Mouse (Mus musculus) forebrain, embryonic 12.5 days (tissue): ENCODE results near the gene Gm12216. TPM values are rescaled to one million over a fixed set of nuclear protein-coding genes. Genes with fewer than 3 reads are reported as not detected.
"Not testable (repeated sequence)": the region's sequence is repeated elsewhere in the genome, so short reads cannot be mapped to it uniquely, and the experiment has no call there.

Experiments
- ATAC-seq: fragments of 200-750 bp; cut with Nextera tagmentation; 2 replicates; pipeline ENCODE4 v1.8.0; 2017; ENCODE audit warnings: moderate TSS enrichment; ENCODE audit not compliant: low FRiP score
- H3K27ac ChIP-seq: fragments of 300-500 bp; sonication (generic); 2 replicates; pipeline ENCODE4 v1.5.1; 2016; ENCODE audit warnings: mild to moderate bottlenecking
- H3K27me3 ChIP-seq: fragments of 300-500 bp; sonication (generic); 2 replicates; pipeline ENCODE4 v1.6.1; 2016; ENCODE audit warnings: mild to moderate bottlenecking
- H3K36me3 ChIP-seq: fragments of 300-500 bp; sonication (generic); replicated peaks from 2 replicates; pipeline ENCODE4 v1.6.1; 2016; ENCODE audit warnings: mild to moderate bottlenecking
- H3K4me1 ChIP-seq: fragments of 300-500 bp; sonication (generic); 2 replicates; pipeline ENCODE4 v1.6.1; 2016
- H3K4me2 ChIP-seq: fragments of 300-500 bp; sonication (generic); 2 replicates; pipeline ENCODE4 v1.6.1; 2016; ENCODE audit warnings: mild to moderate bottlenecking, moderate library complexity
- H3K4me3 ChIP-seq: fragments of 300-500 bp; sonication (generic); replicated peaks from 2 replicates; pipeline ENCODE4 v1.5.1; 2016; ENCODE audit warnings: mild to moderate bottlenecking
- H3K9ac ChIP-seq: fragments of 300-500 bp; sonication (generic); 2 replicates; pipeline ENCODE4 v1.6.1; 2016; ENCODE audit warnings: mild to moderate bottlenecking
- H3K9me3 ChIP-seq: fragments of 300-500 bp; sonication (generic); 2 replicates; pipeline ENCODE4 v1.6.1; 2016
- WGBS: fragments of 180-500 bp; shearing (Covaris S2); methylation state at CpG from one replicate; pipeline ENCODE4 v1.1.7; 2016; 5-methylcytosine and 5-hydroxymethylcytosine counted together
- polyA plus RNA-seq: library from polyadenylated mRNA; unstranded; fragments of >200 nt; fragmentation: Nextera tagmentation; extraction: Ambion mirVana; gene quantifications from 2 replicates; pipeline ENCODE4 v1.2.1, GENCODE M21; 2016

Gm12216 gene
- polyA plus RNA-seq, 1 experiment from 2014 or later = not detected

- H3K4me3 ChIP-seq = no peak overlapping the region
- peaks cover 34% of the 10 kb centered on the region for H3K4me1 ChIP-seq
- H3K27ac ChIP-seq = no peak overlapping the region
- no peak overlapping the region for H3K4me2 ChIP-seq
- no peaks in the 10 kb centered on the region for H3K36me3 ChIP-seq
- H3K9ac ChIP-seq = no peak overlapping the region
- H3K9me3 ChIP-seq = no peaks in the 10 kb centered on the region
- no peak for ATAC-seq
- peaks cover 53% of the 10 kb centered on the region for H3K27me3 ChIP-seq
- 42% methylated on average over 6 of the region's 6 CpGs for WGBS
Measured at GRCm38 (mm10) chr11:53758791-53759351, 100.2 kb downstream of the Gm12216 start.

- not testable (repeated sequence) for H3K27ac ChIP-seq, H3K9ac ChIP-seq, H3K4me2 ChIP-seq, H3K9me3 ChIP-seq, H3K36me3 ChIP-seq, ATAC-seq, H3K4me3 ChIP-seq
- WGBS = 74% methylated on average over 9 of the region's 9 CpGs
- Histone ChIP-seq H3K4me1 (peaks cover 25% of the 10 kb centered on the region), H3K27me3 (peaks cover 45% of the 10 kb centered on the region)
Measured at GRCm38 (mm10) chr11:53758033-53758432, 101.0 kb downstream of the Gm12216 start.

GRCm38 (mm10) chr11:53757612-53758011 lies 101.4 kb downstream of the Gm12216 start:
- H3K9ac ChIP-seq = no peak overlapping the region
- no peak overlapping the region for H3K4me2 ChIP-seq
- H3K4me1 ChIP-seq = peaks cover 21% of the 10 kb centered on the region
- peaks cover 41% of the 10 kb centered on the region for H3K27me3 ChIP-seq
- no peaks in the 10 kb centered on the region for H3K9me3 ChIP-seq
- WGBS = 93% methylated on average over 4 of the region's 4 CpGs
- H3K4me3 ChIP-seq = no peak overlapping the region
- ATAC-seq = no peak
- H3K36me3 ChIP-seq = no peaks in the 10 kb centered on the region
- H3K27ac ChIP-seq = no peak overlapping the region

- H3K4me2 ChIP-seq = no peak overlapping the region
- no peak overlapping the region for H3K4me3 ChIP-seq
- no peaks in the 10 kb centered on the region for H3K9me3 ChIP-seq
- 83% methylated on average over 12 of the region's 12 CpGs for WGBS
- no peaks in the 10 kb centered on the region for H3K36me3 ChIP-seq
- ATAC-seq = no peak
- H3K27ac ChIP-seq = no peak overlapping the region
- peaks cover 16% of the 10 kb centered on the region for H3K27me3 ChIP-seq
- peaks cover 11% of the 10 kb centered on the region for H3K4me1 ChIP-seq
- no peak overlapping the region for H3K9ac ChIP-seq
Measured at GRCm38 (mm10) chr11:53755011-53755595, 104.0 kb downstream of the Gm12216 start.

GRCm38 (mm10) chr11:53749716-53750352 lies 109.2 kb downstream of the Gm12216 start:
- 54% methylated on average over 5 of the region's 5 CpGs for WGBS
- no peak overlapping the region for H3K27ac ChIP-seq
- no peaks in the 10 kb centered on the region for H3K27me3 ChIP-seq
- H3K4me3 ChIP-seq = no peak overlapping the region
- no peaks in the 10 kb centered on the region for H3K36me3 ChIP-seq
- no peak overlapping the region for H3K9ac ChIP-seq
- no peak overlapping the region for H3K4me2 ChIP-seq
- H3K4me1 ChIP-seq = no peaks in the 10 kb centered on the region; the same call in 1 of the 2 replicates
- no peaks in the 10 kb centered on the region for H3K9me3 ChIP-seq
- no peak for ATAC-seq

GRCm38 (mm10) chr11:53749306-53749705 lies 109.8 kb downstream of the Gm12216 start:
- H3K4me3 ChIP-seq = no peak overlapping the region
- no peak overlapping the region for H3K27ac ChIP-seq
- no peaks in the 10 kb centered on the region for H3K27me3 ChIP-seq
- no peaks in the 10 kb centered on the region; the same call in 1 of the 2 replicates for H3K4me1 ChIP-seq
- H3K4me2 ChIP-seq = no peak overlapping the region
- no peaks in the 10 kb centered on the region for H3K9me3 ChIP-seq
- 73% methylated on average over 4 of the region's 4 CpGs for WGBS
- H3K36me3 ChIP-seq = no peaks in the 10 kb centered on the region
- ATAC-seq = no peak
- H3K9ac ChIP-seq = no peak overlapping the region

- H3K27ac ChIP-seq = no peak overlapping the region
- H3K4me3 ChIP-seq = no peak overlapping the region
- WGBS = 96% methylated on average over 6 of the region's 6 CpGs
- H3K4me2 ChIP-seq = no peak overlapping the region
- H3K9ac ChIP-seq = no peak overlapping the region
- no peaks in the 10 kb centered on the region for H3K27me3 ChIP-seq
- H3K4me1 ChIP-seq = no peaks in the 10 kb centered on the region; the same call in 1 of the 2 replicates
- H3K36me3 ChIP-seq = no peaks in the 10 kb centered on the region
- no peaks in the 10 kb centered on the region for H3K9me3 ChIP-seq
- ATAC-seq = no peak
Measured at GRCm38 (mm10) chr11:53748614-53749013, 110.4 kb downstream of the Gm12216 start.

- Histone ChIP-seq H3K4me3 (no peak overlapping the region), H3K9ac (no peak overlapping the region), H3K4me1 (no peaks in the 10 kb centered on the region; the same call in 1 of the 2 replicates), H3K4me2 (no peak overlapping the region), H3K27ac (no peak overlapping the region), H3K36me3 (no peaks in the 10 kb centered on the region), H3K27me3 (no peaks in the 10 kb centered on the region), H3K9me3 (no peaks in the 10 kb centered on the region)
- 93% methylated on average over 9 of the region's 9 CpGs for WGBS
- ATAC-seq = no peak
Measured at GRCm38 (mm10) chr11:53747985-53748384, 111.1 kb downstream of the Gm12216 start.

GRCm38 (mm10) chr11:53745260-53745659 lies 113.8 kb downstream of the Gm12216 start:
- ATAC-seq = no peak
- Histone ChIP-seq H3K27me3 (no peaks in the 10 kb centered on the region), H3K4me2 (no peak overlapping the region), H3K4me1 (no peaks in the 10 kb centered on the region; the same call in 1 of the 2 replicates), H3K36me3 (no peaks in the 10 kb centered on the region), H3K4me3 (no peak overlapping the region), H3K9me3 (no peaks in the 10 kb centered on the region), H3K27ac (no peak overlapping the region), H3K9ac (no peak overlapping the region)
- WGBS = 78% methylated on average over 2 of the region's 2 CpGs

GRCm38 (mm10) chr11:53742353-53742752 lies 116.7 kb downstream of the Gm12216 start:
- no peaks in the 10 kb centered on the region; the same call in 1 of the 2 replicates for H3K4me1 ChIP-seq
- H3K9ac ChIP-seq = no peak overlapping the region
- H3K36me3 ChIP-seq = no peaks in the 10 kb centered on the region
- no peak overlapping the region for H3K4me3 ChIP-seq
- H3K9me3 ChIP-seq = no peaks in the 10 kb centered on the region
- 4% methylated on average over 5 of the region's 5 CpGs for WGBS
- H3K27me3 ChIP-seq = no peaks in the 10 kb centered on the region
- H3K4me2 ChIP-seq = no peak overlapping the region
- no peak for ATAC-seq
- no peak overlapping the region for H3K27ac ChIP-seq

- Histone ChIP-seq H3K4me2 (no peak overlapping the region), H3K27ac (no peak overlapping the region), H3K4me1 (no peaks in the 10 kb centered on the region), H3K9me3 (no peaks in the 10 kb centered on the region), H3K9ac (no peak overlapping the region), H3K27me3 (no peaks in the 10 kb centered on the region), H3K36me3 (no peaks in the 10 kb centered on the region), H3K4me3 (no peak overlapping the region)
- 40% methylated on average over 6 of the region's 6 CpGs for WGBS
- ATAC-seq = 0 out of 2 replicates have a peak, but pooled peaks have one; percentile 23
Measured at GRCm38 (mm10) chr11:53737573-53737946, 121.5 kb downstream of the Gm12216 start.

GRCm38 (mm10) chr11:53736771-53737572 lies 122.1 kb downstream of the Gm12216 start:
- H3K36me3 ChIP-seq = no peaks in the 10 kb centered on the region
- H3K4me1 ChIP-seq = no peaks in the 10 kb centered on the region
- H3K9me3 ChIP-seq = no peaks in the 10 kb centered on the region
- H3K27ac ChIP-seq = no peak overlapping the region
- H3K4me3 ChIP-seq = no peak overlapping the region
- no peak overlapping the region for H3K9ac ChIP-seq
- WGBS = 48% methylated on average over 14 of the region's 14 CpGs
- ATAC-seq = no peak
- no peaks in the 10 kb centered on the region for H3K27me3 ChIP-seq
- no peak overlapping the region for H3K4me2 ChIP-seq
